Mouse (Mus musculus) heart, embryonic 11.5 days (tissue): ENCODE measurements at regions not wholly inside any gene's neighbourhood (a gene's known extent, or its start where the extent isn't known, plus 50 kb on each side); places are given as distances from the start of the nearest gene placed in this dataset. TPM values are rescaled to one million over a fixed set of nuclear protein-coding genes. Genes with fewer than 3 reads are reported as not detected.

Source experiments
- microRNA-seq: library from miRNA; unstranded; fragments of <30 nt; microRNA quantifications from one replicate; pipeline ENCODE4, GENCODE M21; 2016; ENCODE audit warnings: borderline number of aligned reads

Small RNA genes in the stretch of these regions (microRNA-seq; reads per million reads assigned to microRNA genes)
- not detected for gene Gm27878
